Mouse (Mus musculus): Measurements from ENCODE around the gene Cx3cr1.
A peak's percentile ranks its signal among the peaks of the same experiment; 100 is the strongest.

Cx3cr1 gene

DNA sequence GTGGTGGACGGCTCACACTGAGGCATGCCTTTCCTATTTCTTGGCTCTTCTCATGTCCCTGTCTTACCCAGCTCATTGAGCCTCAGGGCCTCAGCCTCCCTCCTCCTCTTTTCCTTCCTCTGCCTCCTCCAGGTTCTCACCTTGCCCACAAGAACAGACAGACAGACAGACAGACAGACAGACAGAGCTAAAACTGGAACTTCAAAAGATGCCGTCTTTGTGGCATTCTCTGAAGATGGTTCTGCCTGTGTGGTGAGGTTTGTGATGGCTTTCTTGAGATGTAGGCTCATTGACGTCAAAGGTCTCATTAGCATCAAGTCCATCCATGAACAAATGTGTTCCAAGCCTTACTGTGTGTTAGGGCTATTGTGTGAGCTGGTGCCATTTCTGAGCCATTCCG lies 13.0 kb upstream of the Cx3cr1 start:
- DNase-seq (ENCODE audit: low spot score): peak; percentile 76

DNA sequence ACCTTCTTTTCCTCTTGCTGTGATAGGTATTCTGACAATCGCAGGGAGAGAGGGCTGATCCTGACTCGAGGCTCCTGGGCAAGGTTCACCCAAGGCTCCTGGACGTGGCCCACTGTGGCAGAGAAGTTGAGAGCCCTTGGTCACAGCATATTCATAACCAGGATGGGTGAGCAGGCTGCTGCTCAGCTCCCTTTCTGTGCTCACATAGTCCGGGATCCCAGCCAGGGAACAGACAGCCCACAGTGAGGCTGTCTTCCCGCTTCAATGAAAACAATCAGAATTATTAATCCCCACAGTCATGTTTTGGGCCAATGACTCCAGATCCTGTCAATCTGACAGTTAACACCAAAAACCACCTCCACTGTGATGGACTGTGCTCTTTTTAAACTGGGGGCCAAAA lies 12.3 kb upstream of the Cx3cr1 start:
- no peak for DNase-seq (ENCODE audit: low spot score)

DNA sequence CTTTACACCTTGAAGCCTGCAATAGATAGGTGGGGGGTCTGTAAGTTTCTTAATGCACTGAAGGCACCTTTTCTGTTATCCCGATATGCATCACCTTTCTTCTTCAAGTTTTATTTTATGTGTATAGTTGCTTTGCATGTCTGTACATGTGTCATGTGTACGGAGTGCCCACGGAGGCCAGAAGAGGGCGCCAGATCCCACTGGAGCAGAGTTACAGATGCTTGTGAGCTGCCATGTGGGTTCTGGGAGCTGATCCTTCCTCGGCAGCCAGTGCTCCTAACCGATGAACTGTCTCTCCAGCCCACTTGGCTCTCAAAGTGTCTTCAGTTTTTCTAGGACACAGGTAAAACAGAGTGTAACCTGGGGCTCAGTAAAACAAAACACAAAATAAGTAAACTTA lies 11.6 kb upstream of the Cx3cr1 start:
- DNase-seq (ENCODE audit: low spot score): no peak

DNA sequence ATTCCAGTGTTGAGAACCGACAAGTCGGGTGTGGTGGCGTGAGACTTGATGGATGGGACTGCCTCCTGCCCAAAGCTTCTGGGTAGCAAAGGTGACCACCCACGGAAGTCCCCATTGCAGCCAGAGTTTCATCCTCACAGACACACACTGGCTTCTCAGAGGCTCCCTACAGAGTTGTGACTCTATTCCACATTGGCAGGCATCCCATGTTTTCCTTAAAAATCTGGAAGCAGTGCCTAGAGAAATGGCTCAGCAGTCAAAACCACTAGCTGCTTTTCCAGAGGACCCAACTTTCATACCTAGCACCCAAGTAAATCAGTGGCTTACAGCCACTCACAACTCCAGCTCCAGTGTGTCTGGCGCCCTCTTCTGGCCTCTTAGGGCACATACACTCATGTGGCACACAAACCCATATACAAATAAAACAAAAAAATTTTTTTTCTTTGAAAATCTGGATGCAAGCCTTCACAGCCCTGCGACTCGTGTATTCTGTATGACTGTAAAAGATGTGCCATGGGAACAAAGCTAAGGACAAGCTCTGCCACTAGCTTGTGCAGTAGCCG lies 10.9 kb upstream of the Cx3cr1 start:
- no peak for DNase-seq (ENCODE audit: low spot score)

DNA sequence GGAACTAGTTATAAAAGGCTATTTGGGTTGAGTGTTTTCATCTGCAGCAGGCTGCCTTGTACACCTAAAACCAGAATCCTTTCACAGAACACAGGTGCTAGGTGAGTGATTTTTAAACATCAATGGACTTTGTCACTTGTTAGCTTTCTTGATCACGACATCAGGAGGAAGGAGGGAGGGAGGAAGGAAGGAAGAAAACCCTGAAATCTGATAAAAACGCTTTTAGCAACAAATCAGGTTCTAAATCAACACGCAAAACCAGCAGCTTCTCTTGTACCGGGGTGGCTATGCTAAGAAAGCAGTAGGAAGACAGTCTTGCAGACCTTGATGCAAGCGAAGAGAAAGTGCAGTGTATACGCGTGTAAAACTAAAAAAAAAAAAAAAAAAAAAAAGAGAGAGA lies 10.2 kb upstream of the Cx3cr1 start:
- DNase-seq (ENCODE audit: low spot score): no peak

GRCm38 (mm10) chr9:120078241-120078640 lies 8.6 kb upstream of the Cx3cr1 start:
- DNase-seq (ENCODE audit: low spot score): peak; percentile 28

- peak; percentile 67 for DNase-seq (ENCODE audit: low spot score)
Observed at GRCm38 (mm10) chr9:120074516-120074915, 4.8 kb upstream of the Cx3cr1 start.

DNA sequence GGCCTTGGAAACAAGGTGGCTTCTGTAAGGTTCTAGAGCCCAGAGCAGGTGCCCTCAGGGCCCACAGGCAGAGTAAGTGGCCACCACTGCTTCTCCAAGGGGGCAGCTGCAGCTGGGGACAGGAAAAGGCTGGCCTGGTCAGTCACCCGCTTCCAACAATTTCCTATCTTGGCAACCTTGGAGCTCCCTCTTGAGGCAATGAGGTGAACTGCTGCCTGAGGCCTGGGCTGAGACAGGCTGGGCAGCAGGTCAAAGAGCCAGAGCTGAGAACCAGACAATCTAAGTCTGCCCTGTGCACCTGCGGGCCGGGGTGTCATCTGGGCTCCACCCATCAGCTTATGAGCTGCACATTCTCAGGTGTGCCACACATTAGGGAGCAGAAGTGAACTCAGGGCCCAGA lies 3.5 kb upstream of the Cx3cr1 start:
- DNase-seq (ENCODE audit: low spot score): peak; percentile 43

DNA sequence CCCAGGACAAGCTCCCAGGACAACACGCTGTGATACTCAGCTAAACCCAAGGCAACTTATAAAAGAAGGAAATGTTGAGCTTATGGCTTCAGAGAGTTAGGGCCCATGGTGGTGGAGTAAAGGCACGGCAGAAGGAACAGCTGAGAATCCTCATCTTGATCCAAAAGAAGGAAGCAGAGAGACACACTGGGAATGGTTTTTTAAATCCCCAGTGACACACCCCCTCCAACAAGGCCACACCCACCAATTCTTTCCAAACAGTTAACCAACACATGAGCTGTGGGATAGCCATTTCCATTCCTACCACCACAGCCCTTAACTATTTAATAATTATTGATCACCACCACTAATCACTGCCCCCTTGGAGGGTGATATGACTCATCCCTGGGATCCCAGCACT lies 1.6 kb upstream of the Cx3cr1 start:
- DNase-seq (ENCODE audit: low spot score): no peak

DNA sequence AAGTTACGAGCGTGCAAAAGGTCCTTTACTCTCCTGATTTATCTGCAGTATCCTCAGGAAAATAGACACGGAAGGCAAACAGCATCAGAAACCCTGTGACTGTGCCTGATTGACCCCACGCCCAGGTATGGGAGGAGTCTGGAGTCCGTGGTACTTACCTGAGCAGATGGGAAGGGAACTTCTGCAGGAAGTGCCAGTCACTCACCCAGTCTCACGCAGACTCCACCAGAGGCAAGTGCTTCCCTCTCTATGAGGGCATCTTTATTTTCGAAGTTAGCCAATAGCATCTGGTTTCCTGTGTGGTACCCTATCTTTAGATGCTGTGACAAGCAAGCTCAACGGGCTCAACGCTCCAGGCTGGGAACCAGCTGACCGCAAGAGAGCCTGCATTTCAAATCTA lies 1.6 kb downstream of the Cx3cr1 start:
- DNase-seq (ENCODE audit: low spot score): peak; percentile 19

DNA sequence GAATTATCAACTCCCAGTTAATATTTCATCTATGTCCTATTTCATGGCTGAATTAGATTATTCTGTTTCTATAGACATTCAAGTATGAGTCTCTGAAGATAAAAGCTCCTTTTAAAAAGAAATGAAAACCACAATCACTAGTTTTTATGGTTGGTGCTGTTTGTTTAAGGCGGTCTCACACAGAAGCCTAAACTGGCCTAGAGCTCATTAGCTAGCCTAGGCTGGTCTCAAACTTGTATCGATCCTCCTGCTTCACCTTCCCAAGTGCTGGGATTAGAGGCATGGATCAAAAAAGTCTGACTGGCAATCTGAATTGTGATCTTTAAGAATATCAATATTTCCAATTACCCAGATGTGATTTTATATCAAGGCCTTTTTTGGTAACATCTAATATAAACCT lies 2.1 kb downstream of the Cx3cr1 start:
- no peak for DNase-seq (ENCODE audit: low spot score)

GRCm38 (mm10) chr9:120064317-120064716 lies 5.4 kb downstream of the Cx3cr1 start:
- no peak for DNase-seq (ENCODE audit: low spot score)

DNA sequence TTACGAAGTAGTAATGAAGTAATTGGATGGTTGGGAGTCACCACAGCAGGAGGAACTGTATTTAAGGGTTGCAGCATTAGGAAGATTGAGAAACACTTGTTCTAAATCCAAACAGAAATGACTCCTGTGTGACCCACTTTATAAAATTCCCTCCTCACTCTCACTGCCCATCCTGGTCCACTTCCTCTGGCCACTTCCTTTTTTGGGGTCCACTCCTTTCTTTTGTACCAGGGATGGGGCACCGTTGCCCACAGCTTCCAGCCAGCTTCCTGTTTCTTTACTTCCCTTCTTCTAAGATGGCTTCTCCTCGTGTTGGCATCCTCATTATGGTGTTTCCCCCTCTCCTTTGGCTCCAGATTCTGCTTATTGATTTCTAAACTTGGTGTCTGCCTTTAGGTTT lies 10.9 kb downstream of the Cx3cr1 start:
- no peak for DNase-seq (ENCODE audit: low spot score)

DNA sequence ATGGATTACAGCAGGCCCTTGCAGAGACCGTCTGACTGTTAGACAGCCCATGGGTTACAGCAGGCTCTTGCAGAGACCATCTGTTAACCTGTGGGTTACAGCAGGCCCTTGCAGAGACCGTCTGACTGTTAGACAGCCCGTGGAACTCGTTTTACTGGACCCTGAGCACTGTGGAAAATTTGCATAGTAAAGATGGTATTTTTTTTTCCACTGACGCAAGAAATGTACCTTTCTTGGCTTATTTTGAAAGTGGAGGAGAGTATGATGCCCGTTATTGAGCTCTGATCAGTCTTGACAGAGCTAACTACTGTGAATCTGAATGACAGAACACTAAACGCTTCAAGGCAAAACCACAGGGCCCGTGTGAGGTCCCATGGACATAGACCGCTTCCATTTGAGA lies 13.5 kb downstream of the Cx3cr1 start:
- DNase-seq (ENCODE audit: low spot score): no peak

- DNase-seq (ENCODE audit: low spot score): peak; percentile 81
Observed at GRCm38 (mm10) chr9:120054545-120055277, 15.0 kb downstream of the Cx3cr1 start.

GRCm38 (mm10) chr9:120049407-120049806 lies 20.3 kb downstream of the Cx3cr1 start:
- DNase-seq (ENCODE audit: low spot score): no peak

DNA sequence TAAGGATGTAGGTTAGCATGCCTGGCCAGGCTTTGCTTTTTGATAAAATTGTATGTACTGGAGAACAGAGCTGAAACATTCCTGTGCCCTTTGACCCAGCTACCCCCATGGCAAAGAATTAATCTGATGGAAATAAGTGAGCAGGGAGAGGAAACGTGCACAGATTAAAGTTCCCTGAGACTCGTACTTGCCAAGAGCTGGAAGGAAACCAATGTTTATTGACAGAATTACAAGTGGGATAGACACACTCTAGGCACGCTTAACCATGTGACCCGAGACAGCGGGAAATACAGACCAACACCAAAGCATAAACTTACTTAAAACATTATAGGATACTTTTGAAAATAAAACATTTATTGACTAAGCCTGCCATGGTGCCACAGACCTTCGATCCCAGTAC lies 21.2 kb downstream of the Cx3cr1 start:
- no peak for DNase-seq (ENCODE audit: low spot score)

GRCm38 (mm10) chr9:120043115-120043514 lies 26.6 kb downstream of the Cx3cr1 start:
- no peak for DNase-seq (ENCODE audit: low spot score)

DNA sequence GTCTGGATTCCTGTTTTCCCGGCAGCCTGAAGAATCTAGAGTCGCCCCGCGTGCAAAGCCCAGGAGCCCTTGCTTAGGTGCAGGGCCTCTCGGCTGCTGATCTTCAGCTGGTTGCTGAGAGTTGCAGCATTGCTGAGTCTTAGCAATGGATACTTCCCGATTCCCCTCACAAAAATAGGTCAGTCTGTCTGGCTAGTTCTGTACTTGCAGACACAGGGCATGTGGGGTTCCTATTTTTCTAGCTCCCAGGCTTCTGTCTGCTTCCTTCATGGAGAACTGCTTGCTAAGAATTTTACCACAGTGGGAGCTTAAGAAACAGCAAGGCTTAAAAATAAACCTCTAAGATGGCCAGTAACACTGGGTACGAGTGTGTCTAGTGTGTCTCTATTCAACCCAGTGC lies 32.3 kb downstream of the Cx3cr1 start:
- DNase-seq (ENCODE audit: low spot score): no peak

DNA sequence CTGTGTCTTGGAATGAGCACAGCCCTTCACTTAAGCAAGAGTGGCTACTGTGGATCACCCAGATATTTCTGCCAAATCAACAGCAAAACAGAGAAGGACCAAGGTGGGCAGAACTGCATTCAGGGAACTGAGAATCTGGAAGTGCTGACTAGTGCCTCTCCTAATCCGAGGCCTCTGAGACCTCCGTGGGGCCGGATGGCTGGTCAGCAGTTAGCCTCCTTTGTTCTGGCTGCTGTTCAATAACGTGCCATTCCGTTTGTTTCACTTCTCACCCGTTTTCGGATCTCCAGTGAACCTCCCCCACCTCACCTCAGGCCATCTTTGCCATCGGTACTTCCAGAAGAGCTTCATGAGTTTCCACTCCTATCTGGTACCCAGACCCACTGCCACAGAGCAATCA lies 35.3 kb downstream of the Cx3cr1 start:
- DNase-seq (ENCODE audit: low spot score): no peak

DNA sequence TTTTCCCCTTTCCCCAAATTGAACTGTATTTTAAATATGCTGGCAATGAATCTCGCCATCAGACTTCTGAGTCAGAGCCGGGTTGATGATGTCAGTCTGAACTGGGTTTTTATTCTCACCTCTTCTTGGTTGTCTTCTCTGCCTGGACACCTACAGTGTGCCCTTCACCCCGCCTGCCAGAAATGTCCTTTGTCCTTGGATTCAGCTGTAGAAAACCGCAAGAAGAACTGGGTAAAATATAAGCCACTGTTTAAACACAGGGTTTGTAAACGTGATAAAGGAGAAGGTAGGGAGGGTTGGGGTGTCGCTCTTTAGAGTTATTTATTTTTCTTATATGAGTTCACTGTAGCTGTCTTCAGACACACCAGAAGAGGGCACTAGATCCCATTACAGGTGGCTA lies 37.0 kb downstream of the Cx3cr1 start:
- DNase-seq (ENCODE audit: low spot score): no peak

- DNase-seq (ENCODE audit: low spot score): peak; percentile 75
Observed at GRCm38 (mm10) chr9:120030421-120030820, 39.3 kb downstream of the Cx3cr1 start.

DNA sequence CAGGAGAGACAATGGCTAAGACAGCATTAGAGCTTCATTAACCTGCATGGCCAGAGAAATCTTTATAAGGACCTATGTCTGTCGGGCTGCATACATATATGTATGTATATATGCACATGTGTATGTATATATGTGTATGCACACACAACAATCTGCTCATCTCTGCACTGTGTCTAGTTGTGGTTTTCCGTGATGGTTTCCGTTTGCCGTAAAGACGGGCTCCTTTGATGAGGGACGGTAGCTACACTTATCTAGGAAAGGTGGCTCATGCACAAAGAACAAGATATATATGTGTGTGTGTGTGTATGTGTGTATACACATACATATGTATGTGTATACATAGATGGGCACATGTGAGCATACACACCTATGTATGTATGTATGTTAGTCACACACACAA lies 39.8 kb downstream of the Cx3cr1 start:
- DNase-seq (ENCODE audit: low spot score): peak; percentile 36
